Mouse (Mus musculus) neural tube, embryonic 12.5 days (tissue): ENCODE data around the gene Crtam. TPM values are rescaled to one million over a fixed set of nuclear protein-coding genes. Genes with fewer than 3 reads are reported as not detected.

Experiments
- ATAC-seq: fragments of 200-750 bp; cut with Nextera tagmentation; 2 replicates; pipeline ENCODE4 v1.8.0; 2017; ENCODE audit warnings: low read depth, mild to moderate bottlenecking, moderate TSS enrichment, moderate library complexity; ENCODE audit not compliant: low FRiP score
- H3K27ac ChIP-seq: fragments of 300-500 bp; sonication (generic); 2 replicates; pipeline ENCODE4 v1.5.1; 2016
- H3K27me3 ChIP-seq: fragments of 300-500 bp; sonication (generic); replicated peaks from 2 replicates; pipeline ENCODE4 v1.6.1; 2016; ENCODE audit warnings: mild to moderate bottlenecking
- H3K36me3 ChIP-seq: fragments of 300-500 bp; sonication (generic); 2 replicates; pipeline ENCODE4 v1.6.1; 2016; ENCODE audit warnings: mild to moderate bottlenecking
- H3K4me1 ChIP-seq: fragments of 300-500 bp; sonication (generic); 2 replicates; pipeline ENCODE4 v1.6.1; 2016
- H3K4me2 ChIP-seq: fragments of 300-500 bp; sonication (generic); replicated peaks from 2 replicates; pipeline ENCODE4 v1.6.1; 2016; ENCODE audit warnings: mild to moderate bottlenecking
- H3K4me3 ChIP-seq: fragments of 300-500 bp; sonication (generic); 2 replicates; pipeline ENCODE4 v1.5.1; 2016
- H3K9ac ChIP-seq: fragments of 300-500 bp; sonication (generic); 2 replicates; pipeline ENCODE4 v1.6.1; 2016; ENCODE audit warnings: mild to moderate bottlenecking
- H3K9me3 ChIP-seq: fragments of 300-500 bp; sonication (generic); 2 replicates; pipeline ENCODE4 v1.6.1; 2016; ENCODE audit warnings: mild to moderate bottlenecking
- WGBS: fragments of 180-500 bp; shearing (Covaris S2); methylation state at CpG from one replicate; pipeline ENCODE4 v1.1.7; 2016; 5-methylcytosine and 5-hydroxymethylcytosine counted together
- polyA plus RNA-seq: library from polyadenylated mRNA; unstranded; fragments of >200 nt; fragmentation: Nextera tagmentation; extraction: Ambion mirVana; gene quantifications from 2 replicates; pipeline ENCODE4 v1.2.1, GENCODE M21; 2016

Gene Crtam
- polyA plus RNA-seq, 1 experiment from 2014 or later, result not detected

DNA sequence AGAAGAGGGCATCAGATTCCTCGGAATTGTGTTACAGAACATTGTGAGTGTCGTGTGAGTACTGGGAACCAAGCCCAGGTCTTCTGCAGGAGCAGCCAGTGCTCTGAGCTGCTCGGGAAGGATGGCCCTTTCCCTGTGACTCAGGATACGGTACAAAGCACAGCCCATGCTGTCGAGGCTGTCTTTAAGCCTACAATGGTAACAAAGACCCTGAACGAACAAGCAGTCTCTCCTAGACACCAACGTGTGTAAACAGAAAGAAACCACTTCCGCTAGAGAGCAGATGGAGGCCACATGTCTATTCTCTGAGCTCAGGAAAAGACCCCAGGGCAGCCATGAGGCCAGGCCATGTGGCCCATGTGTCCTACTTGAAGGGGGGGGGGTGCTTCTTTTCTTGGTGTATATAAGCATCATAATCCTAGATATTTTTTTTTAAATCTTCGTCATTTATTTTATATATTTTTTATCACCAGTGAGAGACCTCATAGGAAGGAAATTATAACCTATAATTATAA, 33.8 kb upstream of the Crtam start:
- Histone ChIP-seq H3K9ac (no peak overlapping the region), H3K4me3 (no peak overlapping the region), H3K27ac (no peak overlapping the region), H3K9me3 (no peaks in the 10 kb centered on the region), H3K36me3 (no peaks in the 10 kb centered on the region), H3K4me2 (no peak overlapping the region), H3K4me1 (no peaks in the 10 kb centered on the region; the same call in 1 of the 2 replicates), H3K27me3 (no peaks in the 10 kb centered on the region)
- no peak for ATAC-seq
- 61% methylated on average over 9 of the region's 9 CpGs for WGBS

GRCm38 (mm10) chr9:41031590-41032489, 27.4 kb upstream of the Crtam start:
- no peak overlapping the region for H3K9ac ChIP-seq
- ATAC-seq, result no peak
- 49% methylated on average over 18 of the region's 18 CpGs for WGBS

GRCm38 (mm10) chr9:41029827-41030226, 25.4 kb upstream of the Crtam start:
- WGBS, result 77% methylated on average over 6 of the region's 6 CpGs
- Histone ChIP-seq H3K36me3 (0 out of 2 replicates have a peak, but pooled peaks cover 3% of the 10 kb centered on the region), H3K4me1 (peaks cover 3% of the 10 kb centered on the region; the same call in 1 of the 2 replicates)

More at GRCm38 (mm10) chr9:41031590-41032489, 27.4 kb upstream of the Crtam start:
- no peaks in the 10 kb centered on the region for H3K9me3 ChIP-seq
- peaks cover 3% of the 10 kb centered on the region; the same call in 1 of the 2 replicates for H3K4me1 ChIP-seq
- no peaks in the 10 kb centered on the region for H3K27me3 ChIP-seq
- 0 out of 2 replicates have a peak, but pooled peaks cover 3% of the 10 kb centered on the region for H3K36me3 ChIP-seq
- H3K27ac ChIP-seq, result peak overlapping the region; percentile 46; the same call in 1 of the 2 replicates
- H3K4me3 ChIP-seq, result no peak overlapping the region
- peak overlapping the region; percentile 16; the same call in 1 of the 2 replicates for H3K4me2 ChIP-seq

DNA sequence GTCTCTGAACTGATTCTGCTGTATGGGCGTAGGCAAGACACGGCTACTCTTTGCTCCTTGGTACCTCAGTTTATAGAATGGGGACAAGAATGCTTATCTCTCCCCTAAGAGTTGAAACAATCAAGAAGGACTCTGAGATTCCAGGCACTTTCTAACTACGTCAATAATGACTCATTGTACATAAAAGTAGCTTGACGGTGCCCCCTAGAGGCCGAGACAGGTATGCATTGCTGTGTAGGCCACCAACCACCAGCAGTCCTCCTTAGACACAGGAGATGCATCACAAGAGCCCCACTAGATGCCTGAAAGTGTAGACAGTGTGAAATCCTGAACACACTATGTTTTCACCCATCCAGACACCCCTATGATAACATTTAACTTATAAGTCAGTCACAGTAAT, 24.0 kb upstream of the Crtam start:
- no peaks in the 10 kb centered on the region for H3K9me3 ChIP-seq
- H3K27ac ChIP-seq, result no peak overlapping the region
- no peak overlapping the region for H3K9ac ChIP-seq
- no peak for ATAC-seq
- no peaks in the 10 kb centered on the region for H3K27me3 ChIP-seq
- no peak overlapping the region for H3K4me3 ChIP-seq
- H3K4me2 ChIP-seq, result no peak overlapping the region
- H3K4me1 ChIP-seq, result peaks cover 3% of the 10 kb centered on the region; the same call in 1 of the 2 replicates
- WGBS, result 45% methylated on average over 5 of the region's 5 CpGs
- H3K36me3 ChIP-seq, result 0 out of 2 replicates have a peak, but pooled peaks cover 3% of the 10 kb centered on the region

More at GRCm38 (mm10) chr9:41029827-41030226, 25.4 kb upstream of the Crtam start:
- Histone ChIP-seq H3K9me3 (no peaks in the 10 kb centered on the region), H3K9ac (no peak overlapping the region), H3K27ac (no peak overlapping the region), H3K4me3 (no peak overlapping the region), H3K4me2 (no peak overlapping the region), H3K27me3 (no peaks in the 10 kb centered on the region)
- ATAC-seq, result no peak

GRCm38 (mm10) chr9:41021690-41022089, 17.3 kb upstream of the Crtam start:
- no peak overlapping the region for H3K9ac ChIP-seq
- H3K4me1 ChIP-seq, result no peaks in the 10 kb centered on the region
- 69% methylated on average over 3 of the region's 3 CpGs for WGBS
- H3K9me3 ChIP-seq, result no peaks in the 10 kb centered on the region
- no peak overlapping the region for H3K4me3 ChIP-seq
- H3K36me3 ChIP-seq, result no peaks in the 10 kb centered on the region
- no peak overlapping the region for H3K4me2 ChIP-seq
- no peaks in the 10 kb centered on the region for H3K27me3 ChIP-seq
- H3K27ac ChIP-seq, result no peak overlapping the region
- no peak for ATAC-seq

- no peak overlapping the region for H3K27ac ChIP-seq
- H3K36me3 ChIP-seq, result no peaks in the 10 kb centered on the region
- 92% methylated on average over 3 of the region's 3 CpGs for WGBS
- H3K4me2 ChIP-seq, result no peak overlapping the region
- no peaks in the 10 kb centered on the region for H3K4me1 ChIP-seq
- no peak for ATAC-seq
- H3K9me3 ChIP-seq, result no peaks in the 10 kb centered on the region
- H3K9ac ChIP-seq, result no peak overlapping the region
- no peak overlapping the region for H3K4me3 ChIP-seq
- H3K27me3 ChIP-seq, result no peaks in the 10 kb centered on the region
These were observed 16.1 kb upstream of the Crtam start for GRCm38 (mm10) chr9:41020486-41020885.

DNA sequence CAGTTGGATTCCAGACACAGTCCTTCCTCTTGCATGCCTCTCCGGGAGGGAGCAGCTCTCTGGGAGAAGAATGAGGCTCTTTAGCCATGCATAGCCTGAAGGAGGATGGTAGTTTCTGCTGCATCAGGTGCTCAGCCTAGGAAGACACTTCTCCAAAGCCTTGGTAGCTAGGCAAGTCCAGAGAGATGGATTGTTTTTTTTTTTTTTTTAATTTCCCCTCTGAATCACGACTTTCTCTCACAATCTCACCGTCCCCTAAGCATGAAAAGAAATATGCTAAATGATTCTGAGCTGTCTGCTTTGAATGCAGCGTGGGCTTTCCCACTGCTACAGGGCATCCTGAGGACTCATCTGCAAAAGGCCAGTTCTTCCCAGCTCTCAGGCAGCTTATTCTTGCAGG, 10.1 kb upstream of the Crtam start:
- H3K36me3 ChIP-seq, result no peaks in the 10 kb centered on the region
- H3K4me1 ChIP-seq, result peaks cover 26% of the 10 kb centered on the region
- ATAC-seq, result no peak
- WGBS, result 28% methylated on average over 4 of the region's 4 CpGs
- H3K4me2 ChIP-seq, result no peak overlapping the region
- H3K27ac ChIP-seq, result no peak overlapping the region
- no peak overlapping the region for H3K9ac ChIP-seq
- H3K4me3 ChIP-seq, result no peak overlapping the region
- H3K27me3 ChIP-seq, result no peaks in the 10 kb centered on the region
- no peaks in the 10 kb centered on the region for H3K9me3 ChIP-seq

- no peak overlapping the region for H3K4me3 ChIP-seq
- H3K4me1 ChIP-seq, result peaks cover 26% of the 10 kb centered on the region
These were observed 8.0 kb upstream of the Crtam start for GRCm38 (mm10) chr9:41012456-41012855.

GRCm38 (mm10) chr9:41011512-41012436, 7.3 kb upstream of the Crtam start:
- WGBS, result 31% methylated on average over 13 of the region's 13 CpGs
- peak overlapping the region; percentile 35; the same call in 1 of the 2 replicates for H3K4me2 ChIP-seq

More at GRCm38 (mm10) chr9:41012456-41012855, 8.0 kb upstream of the Crtam start:
- WGBS, result 30% methylated on average over 5 of the region's 5 CpGs
- H3K9ac ChIP-seq, result no peak overlapping the region
- peak overlapping the region; percentile 35; the same call in 1 of the 2 replicates for H3K4me2 ChIP-seq
- H3K27ac ChIP-seq, result peak overlapping the region; percentile 82; the same call in 1 of the 2 replicates
- H3K9me3 ChIP-seq, result no peaks in the 10 kb centered on the region
- peak; percentile 71 for ATAC-seq
- H3K27me3 ChIP-seq, result no peaks in the 10 kb centered on the region
- H3K36me3 ChIP-seq, result no peaks in the 10 kb centered on the region

GRCm38 (mm10) chr9:41007785-41008184, 3.4 kb upstream of the Crtam start:
- Histone ChIP-seq H3K9ac (no peak overlapping the region), H3K36me3 (no peaks in the 10 kb centered on the region), H3K27ac (no peak overlapping the region), H3K4me1 (peaks cover 16% of the 10 kb centered on the region), H3K9me3 (no peaks in the 10 kb centered on the region), H3K27me3 (no peaks in the 10 kb centered on the region), H3K4me2 (no peak overlapping the region), H3K4me3 (no peak overlapping the region)
- ATAC-seq, result no peak
- WGBS, result 2% methylated on average over 1 of the region's 1 CpGs

More at GRCm38 (mm10) chr9:41011512-41012436, 7.3 kb upstream of the Crtam start:
- peak overlapping the region; percentile 18; the same call in 1 of the 2 replicates for H3K9ac ChIP-seq
- H3K4me1 ChIP-seq, result peaks cover 26% of the 10 kb centered on the region
- H3K4me3 ChIP-seq, result no peak overlapping the region
- peak overlapping the region; percentile 82 for H3K27ac ChIP-seq
- no peaks in the 10 kb centered on the region for H3K27me3 ChIP-seq
- H3K9me3 ChIP-seq, result no peaks in the 10 kb centered on the region
- H3K36me3 ChIP-seq, result no peaks in the 10 kb centered on the region
- ATAC-seq, result peak; percentile 92

DNA sequence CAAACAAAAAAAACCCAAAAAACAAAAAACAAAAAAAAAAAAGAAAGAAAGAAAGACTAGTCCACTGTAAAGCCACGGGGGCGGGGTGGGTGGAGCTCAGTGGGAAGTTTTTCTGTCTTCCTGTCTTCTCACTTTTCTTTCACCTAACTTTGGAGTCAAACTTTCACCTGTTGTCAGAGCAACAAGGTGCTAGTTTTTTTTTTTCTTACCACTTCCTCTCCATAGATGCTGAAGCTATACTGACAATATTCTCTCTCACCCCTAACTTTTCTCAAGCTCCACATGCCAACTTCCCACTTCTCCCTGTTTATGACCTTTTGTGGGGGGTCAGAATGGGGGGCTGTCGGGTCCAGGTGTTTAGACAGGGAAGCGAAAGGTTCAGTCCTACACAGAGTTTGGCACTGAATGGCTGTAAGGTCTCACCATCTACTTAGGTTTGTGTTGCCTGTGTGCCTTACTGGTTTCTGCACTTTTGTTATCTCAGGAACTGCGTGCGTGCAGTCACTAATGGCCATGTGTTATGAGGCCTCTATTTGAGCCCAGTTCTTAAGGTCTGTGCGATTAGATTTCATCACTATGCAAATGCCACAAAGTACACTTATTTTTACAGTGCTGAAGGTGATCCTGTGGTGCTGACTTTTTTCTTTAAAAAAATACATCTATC, 7.2 kb downstream of the Crtam start:
- no peak overlapping the region for H3K9ac ChIP-seq
- H3K4me1 ChIP-seq, result no peaks in the 10 kb centered on the region; the same call in 1 of the 2 replicates
- no peak overlapping the region for H3K4me3 ChIP-seq
- no peak overlapping the region for H3K4me2 ChIP-seq
- H3K9me3 ChIP-seq, result no peaks in the 10 kb centered on the region
- no peak for ATAC-seq
- H3K27me3 ChIP-seq, result no peaks in the 10 kb centered on the region
- H3K36me3 ChIP-seq, result no peaks in the 10 kb centered on the region
- no peak overlapping the region for H3K27ac ChIP-seq
- WGBS, result 91% methylated on average over 7 of the region's 7 CpGs
